Mouse (Mus musculus) lung, postnatal 0 days (tissue): ENCODE results near the gene Laptm5.

Source experiments
- CTCF ChIP-seq: IDR thresholded peaks from 2 replicates; pipeline ENCODE4 v1.5.1; 2016; ENCODE audit warnings: antibody characterized with exemption, mild to moderate bottlenecking
- EP300 ChIP-seq: IDR thresholded peaks from 2 replicates; pipeline ENCODE4 v1.6.1; 2016; ENCODE audit warnings: antibody characterized with exemption, mild to moderate bottlenecking, control low read depth

DNA sequence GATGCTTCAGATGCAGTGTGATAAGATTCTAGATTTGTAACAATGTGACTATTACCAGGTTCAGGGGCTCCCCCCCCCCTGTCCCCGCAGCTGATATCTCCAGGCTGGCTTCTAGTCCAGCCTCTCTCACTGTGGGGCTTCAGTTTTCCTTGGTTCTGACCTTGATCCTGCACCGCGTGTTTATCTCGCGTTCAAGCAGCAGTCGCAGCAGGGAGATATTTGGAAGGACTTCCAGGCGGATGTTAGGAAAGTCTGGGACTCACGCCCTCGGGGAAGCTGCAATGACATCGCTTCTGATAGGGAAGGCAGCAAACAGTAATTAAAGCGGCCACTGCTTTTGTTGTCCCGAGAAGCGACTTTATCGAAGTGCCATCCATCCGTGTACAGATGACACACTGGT lies 30.2 kb upstream of the Laptm5 start:
- TF ChIP-seq EP300 (no peak), CTCF (no peak)
